Mouse (Mus musculus): ENCODE data around the gene Cltc.

GRCm38 (mm10) chr11:86678957-86679356 is 78.4 kb downstream of the Cltc start:
- no peak for TF ChIP-seq CTCF (IDR thresholded peaks at IDR 0.05; ENCODE audit: control insufficient read depth, insufficient read depth, low read length)
- TF ChIP-seq POLR2A (IDR thresholded peaks at IDR 0.05; ENCODE audit: borderline replicate concordance, control insufficient read depth, low read depth, low read length), result no peak
